Mouse (Mus musculus) right cerebral cortex, postnatal 4 days (tissue): ENCODE measurements around the gene Morn2.
A peak's percentile ranks its signal among the peaks of the same experiment; 100 is the strongest.

Experiments
- DNase-seq: peaks from one replicate; pipeline ENCODE4 v3.0.0-alpha.2; 2022

The Morn2 gene

GRCm38 (mm10) chr17:80324521-80324920 is 34.5 kb downstream of the Morn2 start:
- no peak for DNase-seq

GRCm38 (mm10) chr17:80325456-80325855 is 35.5 kb downstream of the Morn2 start:
- DNase-seq: no peak

- DNase-seq: no peak
Measured at GRCm38 (mm10) chr17:80326431-80326830, 36.4 kb downstream of the Morn2 start.

GRCm38 (mm10) chr17:80332386-80332785 is 42.4 kb downstream of the Morn2 start:
- peak; percentile 16 for DNase-seq

GRCm38 (mm10) chr17:80345277-80345676 is 55.3 kb downstream of the Morn2 start:
- peak; percentile 7 for DNase-seq

- DNase-seq: no peak
Measured at GRCm38 (mm10) chr17:80346591-80347125, 56.7 kb downstream of the Morn2 start.
